Mouse (Mus musculus): ENCODE measurements around the gene Tas2r138. TPM values are rescaled to one million over a fixed set of nuclear protein-coding genes. Genes with fewer than 3 reads are reported as not detected.
"Not testable (repeated sequence)": the region's sequence is repeated elsewhere in the genome, so short reads cannot be mapped to it uniquely, and the experiment has no call there.

Gene Tas2r138
- not detected in 2 replicates for polyA plus RNA-seq (2012; rRNA removed)

GRCm38 (mm10) chr6:40613260-40613852 is at the start of gene Tas2r138:
TSS of gene Tas2r138 (minus strand) at chr6:40613310.
- DNase-seq (ENCODE audit: low spot score): no peak

- no peak for DNase-seq (ENCODE audit: low spot score)
Measured at GRCm38 (mm10) chr6:40660930-40661329, 47.8 kb upstream of the Tas2r138 start.

- no peak for DNase-seq (ENCODE audit: low spot score)
Measured at GRCm38 (mm10) chr6:40650953-40651352, 37.8 kb upstream of the Tas2r138 start.

- DNase-seq (ENCODE audit: low spot score): no peak
Measured at GRCm38 (mm10) chr6:40645701-40646100, 32.6 kb upstream of the Tas2r138 start.

- DNase-seq (ENCODE audit: low spot score): no peak
Measured at GRCm38 (mm10) chr6:40640710-40641538, 27.8 kb upstream of the Tas2r138 start.

GRCm38 (mm10) chr6:40637755-40638154 is 24.6 kb upstream of the Tas2r138 start:
- DNase-seq (ENCODE audit: low spot score): no peak

GRCm38 (mm10) chr6:40635559-40635958 is 22.4 kb upstream of the Tas2r138 start:
- no peak for DNase-seq (ENCODE audit: low spot score)

GRCm38 (mm10) chr6:40634640-40635071 is 21.5 kb upstream of the Tas2r138 start:
- no peak for DNase-seq (ENCODE audit: low spot score)

GRCm38 (mm10) chr6:40628406-40629000 is 15.4 kb upstream of the Tas2r138 start, which contains the start of gene Mgam:
TSS of gene Mgam (plus strand) at chr6:40628831.
- DNase-seq (ENCODE audit: low spot score): no peak

GRCm38 (mm10) chr6:40626111-40626510 is 13.0 kb upstream of the Tas2r138 start:
- no peak for DNase-seq (ENCODE audit: low spot score)

GRCm38 (mm10) chr6:40617965-40618364 is 4.9 kb upstream of the Tas2r138 start:
- DNase-seq (ENCODE audit: low spot score): no peak

- DNase-seq (ENCODE audit: low spot score): no peak
Measured at GRCm38 (mm10) chr6:40610244-40610643, 2.9 kb downstream of the Tas2r138 start.

- no peak for DNase-seq (ENCODE audit: low spot score)
Measured at GRCm38 (mm10) chr6:40607431-40607830, 5.7 kb downstream of the Tas2r138 start.

- DNase-seq (ENCODE audit: low spot score): not testable (repeated sequence)
Measured at GRCm38 (mm10) chr6:40598546-40598945, 14.6 kb downstream of the Tas2r138 start.

GRCm38 (mm10) chr6:40594804-40595550 is 18.1 kb downstream of the Tas2r138 start:
- no peak for DNase-seq (ENCODE audit: low spot score)

- no peak for DNase-seq (ENCODE audit: low spot score)
Measured at GRCm38 (mm10) chr6:40588346-40588745, 24.8 kb downstream of the Tas2r138 start.

GRCm38 (mm10) chr6:40585645-40586044 is 27.5 kb downstream of the Tas2r138 start, which contains the start of gene Clec5a:
TSS of gene Clec5a (minus strand) at chr6:40585821.
- DNase-seq (ENCODE audit: low spot score): no peak

- no peak for DNase-seq (ENCODE audit: low spot score)
Measured at GRCm38 (mm10) chr6:40584336-40584735, 28.8 kb downstream of the Tas2r138 start.

GRCm38 (mm10) chr6:40576305-40576704 is 36.8 kb downstream of the Tas2r138 start:
- DNase-seq (ENCODE audit: low spot score): no peak

GRCm38 (mm10) chr6:40573618-40574017 is 39.5 kb downstream of the Tas2r138 start:
- no peak for DNase-seq (ENCODE audit: low spot score)

- DNase-seq (ENCODE audit: low spot score): no peak
Measured at GRCm38 (mm10) chr6:40569187-40569586, 43.9 kb downstream of the Tas2r138 start, which contains the start of gene Olfr460. TSS of gene Olfr460 (plus strand) at chr6:40569487.

All from urinary bladder, adult 2 months (tissue).